Mouse (Mus musculus) left cerebral cortex, adult 2 months (tissue): Measurements from ENCODE around the gene Tmem238l. TPM values are rescaled to one million over a fixed set of nuclear protein-coding genes. Genes with fewer than 3 reads are reported as not detected.
A peak's percentile ranks its signal among the peaks of the same experiment; 100 is the strongest.

Experiments used
- DNase-seq, 2 experiments: peaks; one replicate each; pipeline ENCODE4 v3.0.0; 2021 to 2022; ENCODE audit warnings: low spot score in 2 of 2, mixed read lengths in 1 of 2; ENCODE audit errors: extremely low spot score in 1 of 2
- H3K27ac ChIP-seq: fragments of 200-600 bp; 2 replicates; pipeline ENCODE4 v1.8.1; 2022
- H3K4me3 ChIP-seq: fragments of 200-600 bp; 2 replicates; pipeline ENCODE4 v1.8.1; 2022
- CTCF ChIP-seq: fragments of 200-600 bp; IDR thresholded peaks from 2 replicates; pipeline ENCODE4 v1.8.1; 2022; ENCODE audit warnings: antibody characterized with exemption, mild to moderate bottlenecking, moderate library complexity
- intact Hi-C: fragments of 180-260 bp; cut with DNase I; formaldehyde crosslinking; loops from one replicate; pipeline ENCODE4 v1.15.1; 2025
- total RNA-seq, 2 experiments: library from RNA; stranded (reverse); gene quantifications; 2 replicates each; pipeline ENCODE4 v1.2.3; 2021

Gene Tmem238l
- total RNA-seq, 2 experiments from 2014 or later: not detected

DNA sequence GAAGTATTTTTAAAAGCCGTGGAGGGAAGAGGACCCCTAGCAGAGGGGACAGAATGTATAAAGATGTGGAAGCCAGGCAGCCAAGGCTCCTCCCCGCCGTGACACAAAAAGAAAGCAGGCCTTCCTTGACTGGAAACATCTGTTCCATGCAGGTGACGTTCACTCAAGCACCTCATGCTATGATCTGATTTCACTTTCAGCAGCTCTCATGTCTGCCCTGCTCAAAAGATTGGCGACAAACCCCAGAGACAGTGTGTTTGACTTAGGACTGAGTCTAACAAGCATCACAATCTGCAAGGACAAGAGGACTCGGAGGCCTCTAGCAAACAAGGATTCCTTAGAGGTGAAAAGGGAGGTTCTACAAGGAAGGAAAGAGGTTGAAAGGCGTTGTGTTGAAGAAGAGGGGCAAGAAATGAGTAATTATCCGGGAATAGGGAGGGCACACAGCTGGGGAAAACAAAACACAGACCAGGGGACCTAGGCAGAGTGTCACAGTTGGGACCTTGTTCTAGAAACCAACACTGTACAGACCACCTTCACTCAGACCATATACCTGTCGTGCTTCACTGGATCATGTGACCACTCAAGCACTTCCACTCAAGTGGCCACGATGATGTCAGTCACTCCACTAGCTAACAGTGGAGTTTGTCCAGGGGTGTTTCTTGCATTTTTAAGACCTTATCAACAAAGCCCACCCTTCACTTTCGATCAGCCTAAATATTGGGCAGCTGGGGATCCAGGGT is 27.2 kb downstream of the Tmem238l start:
- Histone ChIP-seq H3K27ac (no peak overlapping the region), H3K4me3 (no peak overlapping the region)
- TF ChIP-seq CTCF: no peak
- no peak for DNase-seq
- intact Hi-C loops: loop anchor here (2.0 kb wide), 1 partner anchor 69 kb away; no protein-coding TSS in a partner anchor

- peak; percentile 67 to 79 for DNase-seq
- Histone ChIP-seq H3K27ac (peak overlapping the region; percentile 79), H3K4me3 (peak overlapping the region; percentile 52)
- TF ChIP-seq CTCF: peak; percentile 85
- intact Hi-C loops: loop anchor here (1.0 to 5.0 kb wide), 3 partner anchors 70 to 1162 kb away; no protein-coding TSS in a partner anchor
These were observed 28.0 kb downstream of the Tmem238l start for GRCm38 (mm10) chr11:66984165-66985135.

- no peak overlapping the region for H3K27ac ChIP-seq
- no peak for TF ChIP-seq CTCF
- intact Hi-C loops: loop anchor here (1.0 to 5.0 kb wide), 3 partner anchors 70 to 1163 kb away; no protein-coding TSS in a partner anchor
These were observed 28.8 kb downstream of the Tmem238l start for GRCm38 (mm10) chr11:66985136-66985702.

DNA sequence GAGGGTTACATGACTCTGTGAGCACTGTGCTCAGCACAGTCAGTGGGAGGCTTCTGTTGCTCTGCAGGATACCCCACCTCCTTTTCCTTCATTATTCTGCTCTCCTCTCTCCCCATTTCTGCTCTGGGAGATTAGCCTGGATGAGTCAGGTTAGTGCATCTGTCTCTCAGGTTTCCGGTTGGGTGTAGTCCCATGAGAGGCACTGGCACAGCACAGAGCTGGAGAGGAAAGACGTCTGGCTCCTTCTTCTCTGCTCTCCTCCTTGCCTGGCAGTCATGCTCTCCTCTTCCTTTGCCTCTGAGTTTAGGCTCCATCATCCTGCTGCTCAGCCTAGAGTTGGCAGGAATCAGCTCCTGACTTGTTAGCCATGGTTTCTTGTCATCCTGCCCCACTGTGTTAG is 35.7 kb downstream of the Tmem238l start:
- no peak overlapping the region for H3K4me3 ChIP-seq
- no peak overlapping the region for H3K27ac ChIP-seq
- no peak for TF ChIP-seq CTCF
- no peak for DNase-seq
- intact Hi-C loops: no loop called here

More at GRCm38 (mm10) chr11:66985136-66985702, 28.8 kb downstream of the Tmem238l start:
- H3K4me3 ChIP-seq: peak overlapping the region; percentile 52
- no peak for DNase-seq

- no peak overlapping the region for H3K27ac ChIP-seq
- no peak overlapping the region for H3K4me3 ChIP-seq
- TF ChIP-seq CTCF: no peak
- intact Hi-C loops: no loop called here
- no peak for DNase-seq
These were observed 37.2 kb downstream of the Tmem238l start for GRCm38 (mm10) chr11:66993674-66994073.

- TF ChIP-seq CTCF: no peak
- intact Hi-C loops: no loop called here
- Histone ChIP-seq H3K4me3 (no peak overlapping the region), H3K27ac (no peak overlapping the region)
- no peak for DNase-seq
These were observed 40.0 kb downstream of the Tmem238l start for GRCm38 (mm10) chr11:66996446-66996845.

GRCm38 (mm10) chr11:66998467-66999403 is 42.3 kb downstream of the Tmem238l start:
- intact Hi-C loops: no loop called here
- peak; percentile 14 for TF ChIP-seq CTCF
- Histone ChIP-seq H3K4me3 (no peak overlapping the region), H3K27ac (no peak overlapping the region)
- DNase-seq: peak in 1 of 2 experiments; percentile 59

DNA sequence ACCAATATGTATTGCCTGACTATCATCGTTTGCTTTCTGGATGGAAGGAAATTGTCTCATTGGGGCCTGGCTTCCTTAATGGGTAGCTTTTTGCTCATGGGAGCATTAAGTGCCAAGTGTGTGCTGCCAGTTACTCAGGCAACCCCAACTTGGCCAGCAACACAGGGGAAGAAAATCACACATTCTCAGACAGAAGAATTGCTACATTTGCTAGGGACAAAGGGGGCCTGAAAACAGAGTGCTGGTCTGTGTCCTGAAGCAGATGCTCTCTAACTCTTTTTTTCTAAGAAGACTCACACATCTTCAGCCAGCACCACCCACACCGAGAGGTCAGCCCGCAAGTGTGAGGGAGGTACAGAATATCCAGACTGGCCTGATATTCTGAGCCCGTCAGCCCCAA is 44.2 kb downstream of the Tmem238l start:
- H3K4me3 ChIP-seq: no peak overlapping the region
- no peak overlapping the region for H3K27ac ChIP-seq

GRCm38 (mm10) chr11:67001717-67002116 is 45.3 kb downstream of the Tmem238l start:
- no peak for DNase-seq
- intact Hi-C loops: no loop called here
- no peak for TF ChIP-seq CTCF
- H3K4me3 ChIP-seq: no peak overlapping the region
- H3K27ac ChIP-seq: no peak overlapping the region

More for the DNA sequence above, 44.2 kb downstream of the Tmem238l start:
- intact Hi-C loops: no loop called here
- TF ChIP-seq CTCF: no peak
- DNase-seq: no peak

- no peak for DNase-seq
- intact Hi-C loops: no loop called here
- Histone ChIP-seq H3K27ac (no peak overlapping the region), H3K4me3 (no peak overlapping the region)
- TF ChIP-seq CTCF: no peak
These were observed 46.5 kb downstream of the Tmem238l start for GRCm38 (mm10) chr11:67002911-67003310.

GRCm38 (mm10) chr11:67007961-67008360 is 51.5 kb downstream of the Tmem238l start:
- Histone ChIP-seq H3K27ac (no peak overlapping the region), H3K4me3 (no peak overlapping the region)
- intact Hi-C loops: no loop called here
- TF ChIP-seq CTCF: no peak
- DNase-seq: no peak
